Mouse (Mus musculus): ENCODE results near the gene Myo1h. TPM values are rescaled to one million over a fixed set of nuclear protein-coding genes. Genes with fewer than 3 reads are reported as not detected.

Gene Myo1h
- polyA plus RNA-seq, 1 experiment from 2014 or later: 0.38 TPM

Small RNA genes within 50 kb of the gene (microRNA-seq; reads per million reads assigned to microRNA genes)
- gene Mir7027 (ENCODE audit: borderline number of aligned reads): not detected

Other genes starting within 250 kb of the Myo1h start
- 10.0 and 11.4 TPM in 2 replicates for gene Usp30, start 223.7 kb upstream of the Myo1h start, polyA plus RNA-seq (2014; fragmentation: Nextera tagmentation; extraction: Ambion mirVana)
- gene Svop, start 197.6 kb upstream of the Myo1h start, polyA plus RNA-seq (2014; fragmentation: Nextera tagmentation; extraction: Ambion mirVana): 3.3 and 4.1 TPM in 2 replicates
- 13.5 and 13.8 TPM in 2 replicates for gene Alkbh2, start 160.9 kb upstream of the Myo1h start, polyA plus RNA-seq (2014; fragmentation: Nextera tagmentation; extraction: Ambion mirVana)
- gene Ung, start 158.8 kb upstream of the Myo1h start, polyA plus RNA-seq (2014; fragmentation: Nextera tagmentation; extraction: Ambion mirVana): 37.6 and 37.9 TPM in 2 replicates
- 2.9 and 3.6 TPM in 2 replicates for gene Acacb, start 142.6 kb upstream of the Myo1h start, polyA plus RNA-seq (2014; fragmentation: Nextera tagmentation; extraction: Ambion mirVana)
- 0.42 and 1.3 TPM in 2 replicates for gene Foxn4, start 15.4 kb upstream of the Myo1h start, polyA plus RNA-seq (2014; fragmentation: Nextera tagmentation; extraction: Ambion mirVana)
- gene Kctd10, start 91.3 kb downstream of the Myo1h start, polyA plus RNA-seq (2014; fragmentation: Nextera tagmentation; extraction: Ambion mirVana): 110 TPM in 2 replicates
- 42.3 and 44.9 TPM in 2 replicates for gene Ube3b, start 91.4 kb downstream of the Myo1h start, polyA plus RNA-seq (2014; fragmentation: Nextera tagmentation; extraction: Ambion mirVana)
- gene Mmab, start 154.9 kb downstream of the Myo1h start, polyA plus RNA-seq (2014; fragmentation: Nextera tagmentation; extraction: Ambion mirVana): 22.4 and 27.2 TPM in 2 replicates
- gene Mvk, start 155.1 kb downstream of the Myo1h start, polyA plus RNA-seq (2014; fragmentation: Nextera tagmentation; extraction: Ambion mirVana): 53.0 and 60.9 TPM in 2 replicates

All from embryonic facial prominence, embryonic 11.5 days (tissue).